Mouse (Mus musculus) kidney, embryonic 15.5 days (tissue): ENCODE results near the gene Csk. TPM values are rescaled to one million over a fixed set of nuclear protein-coding genes. Genes with fewer than 3 reads are reported as not detected.

Experiments
- ATAC-seq: fragments of 200-750 bp; cut with Nextera tagmentation; replicated peaks from 2 replicates; pipeline ENCODE4 v1.8.0; 2017; ENCODE audit warnings: moderate TSS enrichment; ENCODE audit not compliant: low FRiP score
- H3K27ac ChIP-seq: fragments of 300-500 bp; sonication (generic); 2 replicates; pipeline ENCODE4 v1.5.1; 2015; ENCODE audit warnings: mild to moderate bottlenecking, inconsistent platforms
- H3K27me3 ChIP-seq: fragments of 300-500 bp; sonication (generic); 2 replicates; pipeline ENCODE4 v1.6.1; 2015; ENCODE audit warnings: inconsistent platforms
- H3K36me3 ChIP-seq: fragments of 300-500 bp; sonication (generic); 2 replicates; pipeline ENCODE4 v1.6.1; 2015; ENCODE audit warnings: inconsistent platforms
- H3K4me1 ChIP-seq: fragments of 300-500 bp; sonication (generic); 2 replicates; pipeline ENCODE4 v1.6.1; 2015; ENCODE audit warnings: inconsistent platforms
- H3K4me2 ChIP-seq: fragments of 300-500 bp; sonication (generic); 2 replicates; pipeline ENCODE4 v1.6.1; 2015; ENCODE audit warnings: moderate library complexity, mild to moderate bottlenecking, inconsistent platforms
- H3K4me3 ChIP-seq: fragments of 300-500 bp; sonication (generic); replicated peaks from 2 replicates; pipeline ENCODE4 v1.5.1; 2015; ENCODE audit warnings: mild to moderate bottlenecking, inconsistent platforms
- H3K9ac ChIP-seq: fragments of 300-500 bp; sonication (generic); 2 replicates; pipeline ENCODE4 v1.6.1; 2015; ENCODE audit warnings: mild to moderate bottlenecking, inconsistent platforms
- H3K9me3 ChIP-seq: fragments of 300-500 bp; sonication (generic); replicated peaks from 2 replicates; pipeline ENCODE4 v1.6.1; 2016; ENCODE audit warnings: inconsistent platforms
- WGBS: fragments of 180-500 bp; shearing (Covaris S2); methylation state at CpG from one replicate; pipeline ENCODE4 v1.1.7; 2015; ENCODE audit warnings: mixed read lengths; 5-methylcytosine and 5-hydroxymethylcytosine counted together
- polyA plus RNA-seq: library from polyadenylated mRNA; unstranded; fragments of >200 nt; fragmentation: Nextera tagmentation; extraction: Ambion mirVana; gene quantifications from 2 replicates; pipeline ENCODE4 v1.2.1, GENCODE M21; 2015

Gene Csk
- polyA plus RNA-seq: 27.2 and 27.9 TPM in 2 replicates

DNA sequence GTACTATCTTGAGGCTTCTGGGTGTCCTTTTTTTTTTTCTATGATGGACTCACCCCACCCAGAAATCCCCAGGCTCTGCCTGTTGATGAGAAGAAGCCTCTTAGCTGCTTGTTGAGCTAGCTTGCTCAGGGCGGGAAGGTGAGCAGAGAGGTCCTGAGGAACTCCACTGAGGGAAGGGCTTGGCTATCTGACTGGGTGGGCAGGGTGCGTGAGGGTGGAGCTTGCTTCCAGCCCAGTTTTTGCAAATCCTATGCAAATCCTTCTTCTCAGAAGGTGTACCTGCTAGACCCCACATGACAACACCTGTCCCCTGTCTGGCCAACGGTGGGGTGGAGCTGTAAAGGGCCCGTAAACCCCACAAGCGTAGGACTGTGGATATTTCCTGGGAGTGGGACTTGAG is at the start of gene Csk:
Gene Csk, minus strand, starts transcription at position 349 of the 400 bp plus-strand sequence.
- H3K36me3 ChIP-seq: no peaks in the 10 kb centered on the region
- peaks cover 11% of the 10 kb centered on the region; the same call in 1 of the 2 replicates for H3K27me3 ChIP-seq
- no peak within 1 kb of the TSS for H3K9ac ChIP-seq
- no peak within 1 kb of the TSS for H3K4me3 ChIP-seq
- peaks cover 14% of the 10 kb centered on the region for H3K4me1 ChIP-seq
- ATAC-seq: no peak
- no peak within 1 kb of the TSS for H3K27ac ChIP-seq
- H3K9me3 ChIP-seq: no peaks in the 10 kb centered on the region
- no peak within 1 kb of the TSS for H3K4me2 ChIP-seq
- WGBS: 68% methylated on average over 5 of the region's 5 CpGs

DNA sequence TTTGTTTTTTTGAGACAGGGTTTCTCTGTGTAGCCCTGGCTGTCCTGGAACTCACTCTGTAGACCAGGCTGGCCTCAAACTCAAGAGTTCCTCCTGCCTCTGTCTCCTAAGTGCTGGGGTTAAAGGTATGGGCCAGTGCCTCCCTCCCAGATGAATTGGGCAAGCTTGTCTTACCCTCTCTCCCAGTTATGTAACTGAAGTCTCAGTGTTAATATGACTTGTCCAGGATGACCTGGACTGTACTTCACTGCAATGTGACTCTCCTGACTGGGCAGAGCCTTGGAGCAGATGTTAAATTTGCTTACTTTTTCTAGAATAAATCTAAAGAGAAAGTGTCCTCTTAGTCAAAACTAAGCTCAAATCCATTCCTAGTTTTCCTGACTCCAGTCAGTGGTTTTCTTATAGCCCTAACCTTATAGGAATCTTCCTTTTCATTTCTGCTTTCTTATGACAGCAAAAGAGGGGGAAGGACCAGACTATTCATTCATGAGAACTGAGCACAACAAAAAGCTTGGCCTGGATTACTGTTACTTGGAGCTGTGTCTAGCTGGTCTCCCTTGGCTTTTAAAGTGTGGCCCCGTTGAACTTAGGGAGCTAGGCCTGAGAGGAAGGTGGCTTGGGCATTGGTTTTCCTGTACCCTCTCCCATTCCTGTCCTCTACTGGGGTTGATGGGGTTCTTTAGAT is 45.2 kb upstream of the Csk start:
- Histone ChIP-seq H3K9ac (no peak overlapping the region), H3K9me3 (no peaks in the 10 kb centered on the region), H3K4me3 (no peak overlapping the region), H3K4me1 (peaks cover 18% of the 10 kb centered on the region), H3K27ac (no peak overlapping the region), H3K4me2 (no peak overlapping the region), H3K36me3 (no peaks in the 10 kb centered on the region), H3K27me3 (peaks cover 38% of the 10 kb centered on the region)
- WGBS: 80% methylated on average over 1 of the region's 1 CpGs
- ATAC-seq: no peak

DNA sequence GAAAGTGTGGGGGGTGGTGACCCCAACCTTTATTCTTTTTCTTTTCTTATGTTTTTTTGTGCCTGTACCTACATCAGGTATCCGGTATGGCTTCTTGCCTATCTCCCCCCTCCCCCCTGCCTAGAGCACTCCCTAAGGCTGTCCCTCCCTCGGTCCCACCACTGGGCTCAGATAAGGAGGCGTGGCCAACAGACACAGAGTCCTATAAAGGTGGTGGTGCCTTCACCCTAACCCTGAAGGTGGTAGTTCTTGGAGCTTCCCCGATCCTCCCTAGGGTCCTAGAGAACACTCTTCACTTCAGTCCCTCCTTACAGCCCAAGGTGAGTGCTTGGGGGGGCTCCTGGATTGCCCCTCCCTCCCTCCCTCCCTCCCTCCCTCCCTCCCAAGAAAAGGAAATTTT is 43.9 kb upstream of the Csk start:
- Histone ChIP-seq H3K9ac (no peak overlapping the region), H3K4me2 (no peak overlapping the region), H3K4me3 (no peak overlapping the region), H3K36me3 (no peaks in the 10 kb centered on the region), H3K27me3 (peaks cover 38% of the 10 kb centered on the region), H3K9me3 (no peaks in the 10 kb centered on the region), H3K27ac (no peak overlapping the region), H3K4me1 (peaks cover 18% of the 10 kb centered on the region)
- 17% methylated on average over 4 of the region's 4 CpGs for WGBS
- ATAC-seq: 0 out of 2 replicates have a peak, but pooled peaks have one; percentile 29

DNA sequence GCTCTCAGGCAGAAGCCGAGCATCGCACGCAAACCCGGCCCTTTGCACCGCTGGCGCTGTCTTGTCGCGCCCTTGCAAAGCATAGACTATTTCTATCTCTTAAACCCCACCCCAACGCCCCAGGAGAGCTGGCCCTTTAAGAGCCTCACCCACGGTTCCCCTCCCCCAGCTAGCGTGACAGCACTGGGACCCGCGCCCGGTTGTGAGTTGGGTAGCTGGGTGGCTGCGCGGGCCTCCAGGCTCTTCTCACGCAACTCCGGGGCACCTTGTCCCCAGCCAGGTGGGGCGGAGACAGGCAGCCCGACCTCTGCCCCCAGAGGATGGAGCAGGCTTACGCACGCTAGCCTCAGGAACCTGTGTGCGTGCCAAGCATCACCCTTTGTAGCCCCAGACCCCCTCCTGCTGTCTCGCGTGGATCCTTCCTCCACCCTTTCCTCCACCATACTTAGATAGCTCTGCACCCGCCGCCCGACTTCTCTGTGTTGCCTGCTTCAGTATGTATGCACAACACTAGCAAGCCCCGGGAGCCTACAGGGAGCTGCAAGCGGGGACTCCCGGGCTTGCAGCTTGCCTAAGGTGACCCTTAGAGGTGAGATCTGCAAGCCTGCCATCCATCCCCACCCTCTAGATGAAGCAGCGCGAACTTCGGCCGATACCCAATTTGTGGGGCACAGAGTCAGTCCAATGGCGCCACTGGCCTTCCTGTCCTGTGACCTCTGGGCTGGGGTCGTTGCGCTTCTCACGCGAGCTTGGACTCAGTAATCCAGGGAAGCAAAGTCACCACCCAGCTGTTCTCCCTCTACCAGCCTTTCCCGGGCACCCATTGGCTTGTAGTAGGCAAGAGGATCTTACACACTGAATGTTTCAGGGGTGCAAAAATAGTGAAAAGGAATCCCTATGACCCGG is 43.2 kb upstream of the Csk start:
- Histone ChIP-seq H3K27ac (no peak overlapping the region), H3K36me3 (no peaks in the 10 kb centered on the region), H3K9me3 (no peaks in the 10 kb centered on the region), H3K9ac (peak overlapping the region; percentile 42), H3K27me3 (peaks cover 38% of the 10 kb centered on the region), H3K4me3 (peak overlapping the region; percentile 48), H3K4me2 (peak overlapping the region; percentile 91), H3K4me1 (peaks cover 18% of the 10 kb centered on the region)
- WGBS: under 1% methylated on average over 42 of the region's 42 CpGs
- peak; percentile 40; the same call in 1 of the 2 replicates for ATAC-seq

DNA sequence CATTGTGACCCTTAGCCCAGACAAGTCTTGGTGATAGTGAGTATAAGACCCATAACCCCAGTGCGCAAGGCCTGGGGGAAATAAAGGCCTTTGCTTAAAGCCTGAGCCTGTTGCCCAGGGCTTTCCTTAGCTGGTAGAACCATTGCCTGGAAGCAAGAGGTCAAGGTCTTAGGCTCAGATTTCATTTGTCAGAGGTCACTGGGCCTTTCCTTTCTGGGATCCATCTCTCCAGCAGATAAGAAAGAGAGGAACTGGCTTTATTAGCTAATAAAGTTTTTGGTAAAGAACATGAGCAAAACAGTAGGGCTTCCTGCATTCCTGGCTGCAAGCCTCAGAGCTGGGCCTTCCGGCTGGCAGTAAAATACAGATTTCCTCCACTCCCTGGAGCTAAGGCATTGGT is 40.7 kb upstream of the Csk start:
- Histone ChIP-seq H3K4me2 (no peak overlapping the region), H3K4me1 (peaks cover 18% of the 10 kb centered on the region), H3K9me3 (no peaks in the 10 kb centered on the region), H3K27ac (no peak overlapping the region), H3K9ac (no peak overlapping the region), H3K27me3 (peaks cover 36% of the 10 kb centered on the region), H3K4me3 (no peak overlapping the region), H3K36me3 (no peaks in the 10 kb centered on the region)
- no peak for ATAC-seq
- WGBS: 81% methylated on average over 2 of the region's 2 CpGs

DNA sequence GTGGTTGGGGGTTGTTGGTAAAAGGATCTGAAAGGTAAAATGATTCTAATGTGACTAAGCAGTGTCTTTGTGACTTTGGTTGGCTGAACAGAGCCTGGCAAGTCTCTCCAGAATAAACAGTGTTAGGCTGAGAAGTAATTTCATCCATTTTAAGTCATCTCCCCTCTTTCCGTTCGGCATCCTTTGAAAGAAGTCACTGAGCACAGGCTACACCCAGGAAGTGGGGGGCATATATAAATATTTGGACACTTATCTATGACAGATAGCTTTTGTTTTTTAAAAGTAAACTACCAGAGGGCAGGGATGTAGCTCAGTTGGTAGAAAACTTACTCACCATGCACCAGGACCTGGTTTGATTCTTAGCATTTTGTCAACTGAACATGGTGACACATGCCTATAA is 35.2 kb upstream of the Csk start:
- Histone ChIP-seq H3K27me3 (no peaks in the 10 kb centered on the region), H3K9me3 (no peaks in the 10 kb centered on the region), H3K9ac (no peak overlapping the region), H3K4me1 (no peaks in the 10 kb centered on the region), H3K36me3 (no peaks in the 10 kb centered on the region), H3K4me2 (no peak overlapping the region), H3K4me3 (no peak overlapping the region), H3K27ac (no peak overlapping the region)
- WGBS: 45% methylated on average over 2 of the region's 2 CpGs
- no peak for ATAC-seq

DNA sequence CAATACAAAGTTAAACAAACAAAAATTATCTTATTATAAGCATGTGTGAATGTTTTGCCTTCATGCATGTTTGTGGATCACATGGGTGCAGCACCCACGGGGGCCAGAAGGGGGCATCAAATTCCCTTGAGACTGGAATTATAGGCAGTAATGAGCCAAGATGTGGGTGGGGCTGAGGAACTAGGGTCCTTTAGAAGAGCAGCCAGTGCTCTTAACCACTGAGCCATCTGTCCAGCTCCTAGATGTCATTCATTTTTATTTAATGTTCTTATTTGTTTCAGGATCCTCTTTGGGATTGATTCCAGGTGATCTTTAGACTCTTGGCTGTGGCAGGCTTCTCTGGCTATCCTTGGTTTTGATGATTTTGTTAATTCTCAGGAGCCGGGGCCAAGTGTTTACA is 34.7 kb upstream of the Csk start:
- no peaks in the 10 kb centered on the region for H3K27me3 ChIP-seq
- 46% methylated on average over 2 of the region's 2 CpGs for WGBS
- no peak for ATAC-seq
- H3K36me3 ChIP-seq: no peaks in the 10 kb centered on the region
- no peak overlapping the region for H3K4me2 ChIP-seq
- no peaks in the 10 kb centered on the region for H3K4me1 ChIP-seq
- H3K9me3 ChIP-seq: no peaks in the 10 kb centered on the region
- no peak overlapping the region for H3K4me3 ChIP-seq
- no peak overlapping the region for H3K9ac ChIP-seq
- H3K27ac ChIP-seq: no peak overlapping the region

GRCm38 (mm10) chr9:57687751-57688150 is 34.3 kb upstream of the Csk start, which contains the start of gene Cyp1a1:
Gene Cyp1a1, plus strand, starts transcription at chr9:57687928.
- Histone ChIP-seq H3K9ac (no peak within 1 kb of the TSS), H3K36me3 (no peaks in the 10 kb centered on the region), H3K4me3 (no peak within 1 kb of the TSS), H3K4me1 (no peaks in the 10 kb centered on the region), H3K27ac (no peak within 1 kb of the TSS), H3K4me2 (no peak within 1 kb of the TSS), H3K27me3 (no peaks in the 10 kb centered on the region), H3K9me3 (no peaks in the 10 kb centered on the region)
- ATAC-seq: no peak
- 87% methylated on average over 2 of the region's 2 CpGs for WGBS

DNA sequence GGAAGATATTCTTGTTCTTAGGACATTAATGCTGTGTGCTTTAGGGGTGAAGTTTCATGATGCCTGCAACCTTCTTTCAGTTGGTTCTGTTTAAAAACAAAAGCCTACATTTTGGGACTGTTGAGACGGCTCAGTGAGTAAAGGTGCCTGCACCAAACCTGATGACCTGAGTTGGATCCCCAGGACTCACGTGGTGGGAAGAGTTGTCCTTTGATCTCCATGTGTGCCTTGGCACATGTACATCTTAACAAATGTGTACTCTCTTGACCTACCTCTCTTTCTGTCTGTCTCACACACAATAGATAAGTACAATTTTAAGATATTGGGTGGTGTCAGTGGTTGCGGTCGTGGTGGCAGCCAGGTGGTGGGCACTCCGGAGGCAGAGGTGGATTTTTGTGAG is 32.6 kb upstream of the Csk start:
- H3K36me3 ChIP-seq: no peaks in the 10 kb centered on the region
- H3K4me3 ChIP-seq: no peak overlapping the region
- no peak for ATAC-seq
- H3K4me1 ChIP-seq: no peaks in the 10 kb centered on the region
- H3K4me2 ChIP-seq: no peak overlapping the region
- H3K27ac ChIP-seq: no peak overlapping the region
- H3K9me3 ChIP-seq: no peaks in the 10 kb centered on the region
- H3K27me3 ChIP-seq: no peaks in the 10 kb centered on the region
- 90% methylated on average over 5 of the region's 5 CpGs for WGBS
- H3K9ac ChIP-seq: no peak overlapping the region

DNA sequence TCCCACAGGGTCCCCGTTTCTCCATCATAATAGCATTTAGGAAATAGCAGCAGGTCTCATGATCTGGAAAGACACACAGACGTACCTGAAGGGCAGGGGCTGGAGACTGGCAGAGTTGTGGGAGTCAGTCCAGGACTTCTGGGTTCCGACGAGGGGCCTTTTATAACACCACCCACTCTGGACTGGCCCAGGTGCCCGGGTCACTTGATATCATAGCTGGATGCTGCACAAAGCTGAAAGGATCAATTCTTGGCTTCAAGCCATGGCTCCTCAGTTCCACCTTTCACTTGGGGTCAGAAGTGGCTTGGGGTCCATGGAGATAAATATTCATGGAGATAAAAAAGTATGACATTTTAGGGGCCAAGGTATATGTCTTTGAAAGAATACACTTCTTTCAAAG is 30.1 kb upstream of the Csk start, which contains the start of gene Cyp1a2:
Gene Cyp1a2, minus strand, starts transcription at position 184 of the 400 bp plus-strand sequence.
- Histone ChIP-seq H3K27me3 (no peaks in the 10 kb centered on the region), H3K9me3 (no peaks in the 10 kb centered on the region), H3K4me2 (no peak within 1 kb of the TSS), H3K27ac (no peak within 1 kb of the TSS), H3K36me3 (no peaks in the 10 kb centered on the region), H3K9ac (no peak within 1 kb of the TSS), H3K4me3 (no peak within 1 kb of the TSS), H3K4me1 (no peaks in the 10 kb centered on the region)
- ATAC-seq: no peak
- 74% methylated on average over 5 of the region's 5 CpGs for WGBS

- WGBS: 72% methylated on average over 10 of the region's 10 CpGs
- ATAC-seq: no peak
Observed at GRCm38 (mm10) chr9:57681411-57681810, 28.0 kb upstream of the Csk start.

GRCm38 (mm10) chr9:57671500-57671899 is 18.1 kb upstream of the Csk start:
- no peaks in the 10 kb centered on the region for H3K36me3 ChIP-seq
- 90% methylated on average over 5 of the region's 5 CpGs for WGBS
- ATAC-seq: no peak

More at GRCm38 (mm10) chr9:57681411-57681810, 28.0 kb upstream of the Csk start:
- no peak overlapping the region for H3K4me3 ChIP-seq
- H3K36me3 ChIP-seq: no peaks in the 10 kb centered on the region
- no peak overlapping the region for H3K4me2 ChIP-seq
- no peak overlapping the region for H3K9ac ChIP-seq
- H3K27me3 ChIP-seq: no peaks in the 10 kb centered on the region
- H3K9me3 ChIP-seq: no peaks in the 10 kb centered on the region
- H3K27ac ChIP-seq: no peak overlapping the region
- H3K4me1 ChIP-seq: no peaks in the 10 kb centered on the region

More at GRCm38 (mm10) chr9:57671500-57671899, 18.1 kb upstream of the Csk start:
- no peaks in the 10 kb centered on the region for H3K9me3 ChIP-seq
- H3K4me1 ChIP-seq: no peaks in the 10 kb centered on the region; the same call in 1 of the 2 replicates
- H3K27me3 ChIP-seq: no peaks in the 10 kb centered on the region
- H3K4me3 ChIP-seq: no peak overlapping the region
- no peak overlapping the region for H3K4me2 ChIP-seq
- no peak overlapping the region for H3K9ac ChIP-seq
- H3K27ac ChIP-seq: no peak overlapping the region
